Mouse (Mus musculus): ENCODE results near the gene Gas7.
A peak's percentile ranks its signal among the peaks of the same experiment; 100 is the strongest.

DNA sequence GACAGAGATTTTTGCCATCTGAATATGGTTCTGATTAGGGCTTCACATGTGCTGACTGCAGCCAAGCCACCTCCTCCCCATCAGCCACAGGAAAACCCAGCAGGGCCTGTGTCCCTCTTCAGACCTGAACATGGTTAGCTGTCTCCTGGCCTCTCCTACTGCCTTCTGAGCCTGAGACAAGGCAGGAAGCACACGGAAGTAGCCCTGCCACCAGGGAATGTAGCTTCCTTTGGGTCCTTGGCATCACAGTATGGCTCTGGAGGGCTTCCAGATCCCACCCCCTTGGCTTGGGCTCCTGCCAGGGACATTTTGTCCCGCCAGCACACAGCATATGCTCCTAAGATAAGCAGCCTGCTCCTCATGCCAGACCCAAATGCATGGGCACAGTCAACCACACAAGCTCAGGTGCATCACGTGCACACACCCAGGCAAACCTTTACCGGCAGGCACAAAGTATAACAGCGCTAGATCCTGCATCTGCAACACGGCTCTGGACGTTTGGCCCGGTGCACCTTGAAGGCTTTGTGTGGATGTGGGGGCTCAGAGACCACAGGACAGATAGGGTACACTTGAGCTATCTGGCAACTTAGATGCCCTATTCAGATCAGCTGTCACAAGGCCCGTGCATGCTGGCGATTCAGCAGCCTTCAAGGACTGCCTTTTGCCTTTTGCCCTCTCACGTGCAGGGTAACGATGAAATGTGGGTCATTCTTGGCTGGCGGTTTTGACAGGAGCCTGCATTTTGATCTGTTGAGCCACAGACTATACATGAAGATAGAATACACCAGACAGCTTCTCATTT, 212.5 kb downstream of the Gas7 start:
- TF ChIP-seq CTCF (IDR thresholded peaks at IDR 0.05) = no peak
- peak; percentile 100 for TF ChIP-seq EP300 (IDR thresholded peaks at IDR 0.05)

Data from lung, postnatal 0 days (tissue).